Mouse (Mus musculus): ENCODE measurements at regions not wholly inside any gene's neighbourhood (a gene's known extent, or its start where the extent isn't known, plus 50 kb on each side); places are given as distances from the start of the nearest gene placed in this dataset.

GRCm38 (mm10) chr5:51823657-51824056, 256.1 kb upstream of the Ppargc1a start:
- Histone ChIP-seq H3K36me3 (ENCODE audit: insufficient read depth, low read length) (no peaks in the 10 kb centered on the region), H3K4me1 (replicated peaks; ENCODE audit: low read depth, low read length) (no peaks in the 10 kb centered on the region), H3K9me3 (ENCODE audit: low read length) (no peaks in the 10 kb centered on the region), H3K27me3 (ENCODE audit: insufficient read depth, low read length) (no peaks in the 10 kb centered on the region), H3K4me3 (replicated peaks; ENCODE audit: low read length) (no peak overlapping the region)
- TF ChIP-seq NANOG (IDR thresholded peaks at IDR 0.05; ENCODE audit: borderline replicate concordance, low read length) (no peak), CTCF (conservative IDR thresholded peaks at IDR 0.05; ENCODE audit: low read length) (no peak), POU5F1 (IDR thresholded peaks at IDR 0.05; ENCODE audit: borderline replicate concordance, low read length) (no peak)

GRCm38 (mm10) chr5:51816258-51816657, 248.7 kb upstream of the Ppargc1a start:
- H3K27me3 ChIP-seq (ENCODE audit: insufficient read depth, low read length), result no peaks in the 10 kb centered on the region
- no peak for TF ChIP-seq NANOG (IDR thresholded peaks at IDR 0.05; ENCODE audit: borderline replicate concordance, low read length)
- TF ChIP-seq CTCF (conservative IDR thresholded peaks at IDR 0.05; ENCODE audit: low read length), result no peak
- no peak for TF ChIP-seq POU5F1 (IDR thresholded peaks at IDR 0.05; ENCODE audit: borderline replicate concordance, low read length)
- H3K4me1 ChIP-seq (replicated peaks; ENCODE audit: low read depth, low read length), result no peaks in the 10 kb centered on the region
- no peaks in the 10 kb centered on the region for H3K36me3 ChIP-seq (ENCODE audit: insufficient read depth, low read length)
- H3K9me3 ChIP-seq (ENCODE audit: low read length), result no peaks in the 10 kb centered on the region
- no peak overlapping the region for H3K4me3 ChIP-seq (replicated peaks; ENCODE audit: low read length)

GRCm38 (mm10) chr5:51811728-51812127, 244.2 kb upstream of the Ppargc1a start:
- Histone ChIP-seq H3K9me3 (ENCODE audit: low read length) (no peaks in the 10 kb centered on the region), H3K27me3 (ENCODE audit: insufficient read depth, low read length) (no peaks in the 10 kb centered on the region), H3K4me3 (replicated peaks; ENCODE audit: low read length) (no peak overlapping the region), H3K36me3 (ENCODE audit: insufficient read depth, low read length) (no peaks in the 10 kb centered on the region), H3K4me1 (replicated peaks; ENCODE audit: low read depth, low read length) (no peaks in the 10 kb centered on the region)
- no peak for TF ChIP-seq POU5F1 (IDR thresholded peaks at IDR 0.05; ENCODE audit: borderline replicate concordance, low read length)
- no peak for TF ChIP-seq NANOG (IDR thresholded peaks at IDR 0.05; ENCODE audit: borderline replicate concordance, low read length)
- TF ChIP-seq CTCF (conservative IDR thresholded peaks at IDR 0.05; ENCODE audit: low read length), result no peak

GRCm38 (mm10) chr5:51801486-51801885, 234.0 kb upstream of the Ppargc1a start:
- Histone ChIP-seq H3K27me3 (ENCODE audit: insufficient read depth, low read length) (no peaks in the 10 kb centered on the region), H3K9me3 (ENCODE audit: low read length) (no peaks in the 10 kb centered on the region), H3K4me1 (replicated peaks; ENCODE audit: low read depth, low read length) (no peaks in the 10 kb centered on the region), H3K4me3 (replicated peaks; ENCODE audit: low read length) (no peak overlapping the region), H3K36me3 (ENCODE audit: insufficient read depth, low read length) (no peaks in the 10 kb centered on the region)
- no peak for TF ChIP-seq POU5F1 (IDR thresholded peaks at IDR 0.05; ENCODE audit: borderline replicate concordance, low read length)
- no peak for TF ChIP-seq CTCF (conservative IDR thresholded peaks at IDR 0.05; ENCODE audit: low read length)
- TF ChIP-seq NANOG (IDR thresholded peaks at IDR 0.05; ENCODE audit: borderline replicate concordance, low read length), result no peak

- H3K4me1 ChIP-seq (replicated peaks; ENCODE audit: low read depth, low read length), result no peaks in the 10 kb centered on the region
- TF ChIP-seq POU5F1 (IDR thresholded peaks at IDR 0.05; ENCODE audit: borderline replicate concordance, low read length) (no peak), CTCF (conservative IDR thresholded peaks at IDR 0.05; ENCODE audit: low read length) (no peak), NANOG (IDR thresholded peaks at IDR 0.05; ENCODE audit: borderline replicate concordance, low read length) (no peak)
- H3K36me3 ChIP-seq (ENCODE audit: insufficient read depth, low read length), result no peaks in the 10 kb centered on the region
- H3K4me3 ChIP-seq (replicated peaks; ENCODE audit: low read length), result no peak overlapping the region
- no peaks in the 10 kb centered on the region for H3K9me3 ChIP-seq (ENCODE audit: low read length)
- no peaks in the 10 kb centered on the region for H3K27me3 ChIP-seq (ENCODE audit: insufficient read depth, low read length)
Observed at GRCm38 (mm10) chr5:51799371-51800035, 232.0 kb upstream of the Ppargc1a start.

GRCm38 (mm10) chr5:51794097-51794496, 226.6 kb upstream of the Ppargc1a start:
- H3K36me3 ChIP-seq (ENCODE audit: insufficient read depth, low read length), result no peaks in the 10 kb centered on the region
- no peak overlapping the region for H3K4me3 ChIP-seq (replicated peaks; ENCODE audit: low read length)
- TF ChIP-seq NANOG (IDR thresholded peaks at IDR 0.05; ENCODE audit: borderline replicate concordance, low read length), result no peak
- TF ChIP-seq POU5F1 (IDR thresholded peaks at IDR 0.05; ENCODE audit: borderline replicate concordance, low read length), result no peak
- no peak for TF ChIP-seq CTCF (conservative IDR thresholded peaks at IDR 0.05; ENCODE audit: low read length)
- no peaks in the 10 kb centered on the region for H3K9me3 ChIP-seq (ENCODE audit: low read length)
- no peaks in the 10 kb centered on the region for H3K27me3 ChIP-seq (ENCODE audit: insufficient read depth, low read length)
- no peaks in the 10 kb centered on the region for H3K4me1 ChIP-seq (replicated peaks; ENCODE audit: low read depth, low read length)

GRCm38 (mm10) chr5:51792950-51793349, 225.4 kb upstream of the Ppargc1a start:
- Histone ChIP-seq H3K27me3 (ENCODE audit: insufficient read depth, low read length) (no peaks in the 10 kb centered on the region), H3K4me1 (replicated peaks; ENCODE audit: low read depth, low read length) (no peaks in the 10 kb centered on the region), H3K4me3 (replicated peaks; ENCODE audit: low read length) (no peak overlapping the region), H3K36me3 (ENCODE audit: insufficient read depth, low read length) (no peaks in the 10 kb centered on the region), H3K9me3 (ENCODE audit: low read length) (no peaks in the 10 kb centered on the region)
- no peak for TF ChIP-seq NANOG (IDR thresholded peaks at IDR 0.05; ENCODE audit: borderline replicate concordance, low read length)
- TF ChIP-seq CTCF (conservative IDR thresholded peaks at IDR 0.05; ENCODE audit: low read length), result no peak
- TF ChIP-seq POU5F1 (IDR thresholded peaks at IDR 0.05; ENCODE audit: borderline replicate concordance, low read length), result no peak

GRCm38 (mm10) chr5:51788768-51789167, 221.2 kb upstream of the Ppargc1a start:
- Histone ChIP-seq H3K36me3 (ENCODE audit: insufficient read depth, low read length) (no peaks in the 10 kb centered on the region), H3K4me3 (replicated peaks; ENCODE audit: low read length) (no peak overlapping the region), H3K4me1 (replicated peaks; ENCODE audit: low read depth, low read length) (no peaks in the 10 kb centered on the region), H3K9me3 (ENCODE audit: low read length) (no peaks in the 10 kb centered on the region), H3K27me3 (ENCODE audit: insufficient read depth, low read length) (no peaks in the 10 kb centered on the region)
- TF ChIP-seq NANOG (IDR thresholded peaks at IDR 0.05; ENCODE audit: borderline replicate concordance, low read length), result no peak
- no peak for TF ChIP-seq POU5F1 (IDR thresholded peaks at IDR 0.05; ENCODE audit: borderline replicate concordance, low read length)

- no peaks in the 10 kb centered on the region for H3K27me3 ChIP-seq (ENCODE audit: insufficient read depth, low read length)
- no peaks in the 10 kb centered on the region for H3K4me1 ChIP-seq (replicated peaks; ENCODE audit: low read depth, low read length)
- no peaks in the 10 kb centered on the region for H3K9me3 ChIP-seq (ENCODE audit: low read length)
- H3K4me3 ChIP-seq (replicated peaks; ENCODE audit: low read length), result no peak overlapping the region
- TF ChIP-seq NANOG (IDR thresholded peaks at IDR 0.05; ENCODE audit: borderline replicate concordance, low read length) (no peak), CTCF (conservative IDR thresholded peaks at IDR 0.05; ENCODE audit: low read length) (no peak), POU5F1 (IDR thresholded peaks at IDR 0.05; ENCODE audit: borderline replicate concordance, low read length) (no peak)
- no peaks in the 10 kb centered on the region for H3K36me3 ChIP-seq (ENCODE audit: insufficient read depth, low read length)
Observed at GRCm38 (mm10) chr5:51783523-51783922, 216.0 kb upstream of the Ppargc1a start.

Data from E14TG2a.4 (cell line).